Mouse (Mus musculus) forebrain, postnatal 0 days (tissue): Measurements from ENCODE around the gene Vipr2. TPM values are rescaled to one million over a fixed set of nuclear protein-coding genes. Genes with fewer than 3 reads are reported as not detected.
A peak's percentile ranks its signal among the peaks of the same experiment; 100 is the strongest.

Source experiments
- ATAC-seq: fragments of 200-750 bp; cut with Nextera tagmentation; 2 replicates; pipeline ENCODE4 v1.8.0; 2017; ENCODE audit warnings: mild to moderate bottlenecking, moderate library complexity
- DNase-seq: peaks from one replicate; pipeline ENCODE4 v3.0.0-alpha.2; 2015
- H3K27ac ChIP-seq: fragments of 300-500 bp; sonication (generic); 2 replicates; pipeline ENCODE4 v1.5.1; 2014; ENCODE audit warnings: low read depth, mild to moderate bottlenecking, antibody characterized with exemption, low read length, moderate library complexity, mixed read lengths
- H3K27me3 ChIP-seq: fragments of 300-500 bp; sonication (generic); 2 replicates; pipeline ENCODE4 v1.6.1; 2014; ENCODE audit warnings: mild to moderate bottlenecking, low read length, mixed read lengths; ENCODE audit not compliant: insufficient read depth
- H3K36me3 ChIP-seq: fragments of 300-500 bp; sonication (generic); 2 replicates; pipeline ENCODE4 v1.6.1; 2014; ENCODE audit warnings: mild to moderate bottlenecking, moderate library complexity; ENCODE audit not compliant: insufficient read depth
- H3K4me1 ChIP-seq: fragments of 300-500 bp; sonication (generic); 2 replicates; pipeline ENCODE4 v1.6.1; 2014; ENCODE audit warnings: antibody characterized with exemption; ENCODE audit not compliant: insufficient read depth
- H3K4me2 ChIP-seq: fragments of 300-500 bp; sonication (generic); 2 replicates; pipeline ENCODE4 v1.6.1; 2014; ENCODE audit warnings: low read depth, mild to moderate bottlenecking, moderate library complexity
- H3K4me3 ChIP-seq: fragments of 300-500 bp; sonication (generic); 2 replicates; pipeline ENCODE4 v1.5.1; 2014; ENCODE audit warnings: low read depth, low read length, mixed read lengths
- H3K9ac ChIP-seq: fragments of 300-500 bp; sonication (generic); 2 replicates; pipeline ENCODE4 v1.6.1; 2014; ENCODE audit warnings: mild to moderate bottlenecking
- H3K9me3 ChIP-seq: fragments of 300-500 bp; sonication (generic); 2 replicates; pipeline ENCODE4 v1.6.1; 2016; ENCODE audit warnings: low read length
- CTCF ChIP-seq: sonication (generic); IDR thresholded peaks from 2 replicates; pipeline ENCODE4 v1.5.1; 2016; ENCODE audit warnings: antibody characterized with exemption, control low read depth, low read depth
- WGBS: fragments of 180-500 bp; shearing (Covaris S2); extraction: QIAGEN DNeasy Blood & Tissue Kit; methylation state at CpG from one replicate; pipeline ENCODE4 v1.1.7; 2014; 5-methylcytosine and 5-hydroxymethylcytosine counted together
- polyA plus RNA-seq: library from polyadenylated mRNA; unstranded; fragments of >200 nt; fragmentation: Nextera tagmentation; extraction: Ambion mirVana; gene quantifications from 2 replicates; pipeline ENCODE4 v1.2.1, GENCODE M21; 2015
- total RNA-seq: library from RNA; depleted of rRNA; stranded (reverse); fragments of >200 nt; gene quantifications from 2 replicates; pipeline ENCODE4 v1.2.3, GENCODE M21; 2014

The Vipr2 gene
- total and polyA plus RNA-seq, 2 experiments from 2014 or later, result 0.69 to 2.7 TPM

- Histone ChIP-seq H3K9ac (no peak overlapping the region), H3K27me3 (no peaks in the 10 kb centered on the region), H3K4me1 (no peaks in the 10 kb centered on the region), H3K27ac (no peak overlapping the region), H3K9me3 (no peaks in the 10 kb centered on the region), H3K36me3 (no peaks in the 10 kb centered on the region), H3K4me2 (no peak overlapping the region), H3K4me3 (no peak overlapping the region)
- ATAC-seq (no peak), DNase-seq (no peak)
- WGBS, result 87% methylated on average over 2 of the region's 2 CpGs
- no peak for TF ChIP-seq CTCF
These were observed 63.1 kb downstream of the Vipr2 start for GRCm38 (mm10) chr12:116140605-116141004.

DNA sequence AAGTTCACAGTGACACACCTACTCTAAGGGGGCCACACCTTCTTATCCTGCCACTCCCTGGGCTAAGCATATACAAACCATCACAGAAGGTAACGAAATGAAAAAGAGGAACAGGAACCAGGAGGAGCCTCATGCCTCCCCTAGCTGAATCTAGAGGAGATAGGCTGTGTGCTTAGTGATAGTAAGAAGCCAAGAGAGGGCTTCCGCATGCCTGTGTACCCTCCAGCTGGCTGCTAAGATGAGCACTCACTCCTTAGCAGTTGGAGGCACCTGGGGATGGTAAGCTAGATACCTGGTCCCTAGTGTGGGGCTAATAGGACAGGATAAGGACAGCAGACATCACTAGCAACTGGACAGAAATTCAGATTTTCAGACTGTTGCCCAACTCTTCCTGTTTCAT lies 64.3 kb downstream of the Vipr2 start:
- Histone ChIP-seq H3K27ac (no peak overlapping the region), H3K9ac (no peak overlapping the region), H3K27me3 (no peaks in the 10 kb centered on the region), H3K9me3 (no peaks in the 10 kb centered on the region), H3K4me2 (no peak overlapping the region), H3K36me3 (no peaks in the 10 kb centered on the region), H3K4me3 (no peak overlapping the region), H3K4me1 (no peaks in the 10 kb centered on the region)
- no peak for ATAC-seq
- no peak for DNase-seq
- TF ChIP-seq CTCF, result no peak
- 96% methylated on average over 2 of the region's 2 CpGs for WGBS

DNA sequence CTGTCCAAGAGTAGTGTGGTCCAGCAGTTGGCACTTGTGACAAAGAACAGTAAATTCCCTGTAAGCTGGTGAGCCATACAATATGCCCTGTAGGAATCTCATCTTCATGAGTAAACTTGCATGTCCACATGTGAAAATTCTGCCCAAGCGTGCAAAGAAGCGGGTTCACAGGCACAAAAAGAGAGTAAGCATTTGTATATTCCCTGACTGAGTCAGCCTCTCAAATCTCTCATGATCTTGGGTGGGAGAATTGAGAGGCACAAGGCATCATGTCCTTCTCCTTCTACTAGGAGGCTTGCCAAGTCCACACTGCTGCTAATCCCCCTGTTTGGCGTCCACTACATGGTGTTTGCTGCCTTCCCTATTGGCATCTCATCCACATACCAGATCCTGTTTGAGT lies 64.9 kb downstream of the Vipr2 start:
- H3K9me3 ChIP-seq, result no peaks in the 10 kb centered on the region
- no peaks in the 10 kb centered on the region for H3K36me3 ChIP-seq
- DNase-seq, result no peak
- no peak overlapping the region for H3K27ac ChIP-seq
- WGBS, result 86% methylated on average over 3 of the region's 3 CpGs
- no peaks in the 10 kb centered on the region for H3K27me3 ChIP-seq
- H3K4me2 ChIP-seq, result no peak overlapping the region
- H3K4me3 ChIP-seq, result no peak overlapping the region
- no peak for TF ChIP-seq CTCF
- no peak overlapping the region for H3K9ac ChIP-seq
- ATAC-seq, result no peak
- H3K4me1 ChIP-seq, result no peaks in the 10 kb centered on the region

GRCm38 (mm10) chr12:116145246-116145645 lies 67.7 kb downstream of the Vipr2 start:
- Histone ChIP-seq H3K27me3 (no peaks in the 10 kb centered on the region), H3K27ac (no peak overlapping the region), H3K9me3 (no peaks in the 10 kb centered on the region), H3K36me3 (no peaks in the 10 kb centered on the region), H3K4me2 (no peak overlapping the region), H3K4me3 (no peak overlapping the region), H3K4me1 (no peaks in the 10 kb centered on the region), H3K9ac (no peak overlapping the region)
- no peak for DNase-seq
- no peak for TF ChIP-seq CTCF
- 43% methylated on average over 5 of the region's 5 CpGs for WGBS
- ATAC-seq, result no peak

DNA sequence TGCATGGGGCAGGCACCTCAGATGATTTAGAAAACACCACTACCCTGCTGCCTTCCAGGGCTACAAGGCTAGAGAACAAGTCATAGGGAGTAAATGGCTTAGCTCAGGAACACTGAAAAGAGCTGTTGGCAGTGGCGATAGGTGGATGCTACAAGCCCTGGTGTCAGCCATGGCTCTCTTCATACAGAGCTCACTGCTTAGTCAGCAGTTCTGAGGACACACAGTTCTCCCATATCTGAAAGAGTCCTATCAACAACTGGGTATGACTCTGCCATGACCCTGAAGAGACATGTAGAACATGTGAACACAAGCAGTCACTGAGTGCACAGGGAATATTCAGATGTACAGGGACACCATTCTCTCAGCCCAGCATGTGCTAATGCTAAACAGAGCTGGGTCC lies 68.2 kb downstream of the Vipr2 start:
- no peak for DNase-seq
- Histone ChIP-seq H3K4me3 (no peak overlapping the region), H3K9ac (no peak overlapping the region), H3K9me3 (no peaks in the 10 kb centered on the region), H3K27ac (no peak overlapping the region), H3K36me3 (no peaks in the 10 kb centered on the region), H3K27me3 (no peaks in the 10 kb centered on the region), H3K4me2 (no peak overlapping the region), H3K4me1 (no peaks in the 10 kb centered on the region)
- 79% methylated on average over 1 of the region's 1 CpGs for WGBS
- no peak for ATAC-seq
- no peak for TF ChIP-seq CTCF

- peak overlapping the region; percentile 15; the same call in 1 of the 2 replicates for H3K27ac ChIP-seq
- peak; percentile 86 for ATAC-seq
These were observed 69.6 kb downstream of the Vipr2 start for GRCm38 (mm10) chr12:116146996-116147634.

DNA sequence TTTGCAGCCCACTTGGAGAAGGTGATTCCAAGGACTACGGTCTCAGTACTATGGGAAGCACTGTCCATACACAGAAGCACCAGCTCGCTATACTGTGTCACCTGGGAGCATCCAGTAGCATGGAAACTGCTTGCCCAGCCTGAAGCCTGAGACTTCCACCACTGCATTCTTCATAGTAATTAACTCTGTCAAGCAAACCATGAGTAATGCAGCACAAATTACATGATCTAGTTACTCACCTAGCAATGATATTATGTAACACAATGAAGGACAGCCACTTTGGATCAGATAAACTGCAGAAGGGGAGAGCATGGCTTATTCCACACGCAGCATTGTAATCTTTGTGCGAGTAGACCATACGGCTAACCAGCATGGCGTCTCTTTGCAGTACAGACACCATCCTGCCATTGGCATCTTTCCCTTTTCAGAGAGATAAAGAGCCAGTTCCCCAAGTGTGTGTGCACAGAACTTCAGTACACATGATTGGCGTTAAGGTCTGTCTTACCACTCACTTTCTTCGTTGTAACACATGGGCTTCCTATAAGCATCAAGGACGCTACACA lies 75.4 kb downstream of the Vipr2 start:
- Histone ChIP-seq H3K27ac (no peak overlapping the region), H3K4me3 (no peak overlapping the region), H3K4me1 (no peaks in the 10 kb centered on the region), H3K9ac (no peak overlapping the region), H3K9me3 (no peaks in the 10 kb centered on the region), H3K36me3 (no peaks in the 10 kb centered on the region), H3K27me3 (no peaks in the 10 kb centered on the region), H3K4me2 (no peak overlapping the region)
- 67% methylated on average over 9 of the region's 9 CpGs for WGBS
- DNase-seq, result peak; percentile 17
- no peak for TF ChIP-seq CTCF
- ATAC-seq, result peak; percentile 59

More at GRCm38 (mm10) chr12:116146996-116147634, 69.6 kb downstream of the Vipr2 start:
- no peaks in the 10 kb centered on the region for H3K36me3 ChIP-seq
- TF ChIP-seq CTCF, result peak; percentile 26; the same call in 1 of the 2 replicates
- no peak overlapping the region for H3K9ac ChIP-seq
- no peaks in the 10 kb centered on the region for H3K27me3 ChIP-seq
- no peak overlapping the region for H3K4me3 ChIP-seq
- no peaks in the 10 kb centered on the region for H3K9me3 ChIP-seq
- 17% methylated on average over 8 of the region's 8 CpGs for WGBS
- peak; percentile 16 for DNase-seq
- no peaks in the 10 kb centered on the region for H3K4me1 ChIP-seq
- no peak overlapping the region for H3K4me2 ChIP-seq
